Mouse (Mus musculus) kidney, postnatal 4 days (tissue): ENCODE data around the gene Rai1.

Experiments
- DNase-seq, 2 experiments: peaks; one replicate each; pipeline ENCODE4 v3.0.0; 2021; ENCODE audit warnings: mixed read lengths in 2 of 2

Rai1 gene

GRCm38 (mm10) chr11:60222085-60222468 is 117.3 kb downstream of the Rai1 start:
- DNase-seq = peak in 1 of 2 experiments; percentile 4

GRCm38 (mm10) chr11:60222469-60223236 is 117.8 kb downstream of the Rai1 start, which contains the start of gene Srebf1:
Srebf1 (minus strand) TSS chr11:60222581.
- peak; percentile 84 to 92 for DNase-seq

- DNase-seq = peak; percentile 65 to 77
Observed at GRCm38 (mm10) chr11:60224676-60225075, 119.9 kb downstream of the Rai1 start.

- DNase-seq = no peak
Observed at GRCm38 (mm10) chr11:60225874-60226273, 121.1 kb downstream of the Rai1 start.

GRCm38 (mm10) chr11:60228525-60228924 is 123.7 kb downstream of the Rai1 start:
- DNase-seq = no peak

- peak; percentile 49 to 69 for DNase-seq
Observed at GRCm38 (mm10) chr11:60229821-60230220, 125.0 kb downstream of the Rai1 start.

GRCm38 (mm10) chr11:60230512-60230911 is 125.7 kb downstream of the Rai1 start:
- DNase-seq = no peak

- DNase-seq = no peak
Observed at GRCm38 (mm10) chr11:60231326-60231725, 126.5 kb downstream of the Rai1 start.

GRCm38 (mm10) chr11:60231951-60232350 is 127.1 kb downstream of the Rai1 start:
- DNase-seq = no peak

GRCm38 (mm10) chr11:60232441-60233058 is 127.7 kb downstream of the Rai1 start:
- DNase-seq = no peak

GRCm38 (mm10) chr11:60233235-60233634 is 128.4 kb downstream of the Rai1 start:
- no peak for DNase-seq

- no peak for DNase-seq
Observed at GRCm38 (mm10) chr11:60235351-60235750, 130.5 kb downstream of the Rai1 start.

- no peak for DNase-seq
Observed at GRCm38 (mm10) chr11:60240509-60240908, 135.7 kb downstream of the Rai1 start.

GRCm38 (mm10) chr11:60244503-60245143 is 139.8 kb downstream of the Rai1 start:
- no peak for DNase-seq

- no peak for DNase-seq
Observed at GRCm38 (mm10) chr11:60246077-60246476, 141.3 kb downstream of the Rai1 start.

GRCm38 (mm10) chr11:60247753-60248550 is 143.1 kb downstream of the Rai1 start:
- DNase-seq = no peak
